Mouse (Mus musculus): ENCODE results near the gene Wdr54. TPM values are rescaled to one million over a fixed set of nuclear protein-coding genes. Genes with fewer than 3 reads are reported as not detected.

Wdr54 gene
- polyA plus RNA-seq, 1 experiment from 2014 or later, result 7.0 TPM

Other genes with a start within 250 kb of the Wdr54 start
- gene Sema4f, start 216.6 kb downstream of the Wdr54 start, polyA plus RNA-seq (2014; fragmentation: Nextera tagmentation; extraction: Ambion mirVana), result 2.1 and 3.5 TPM in 2 replicates
- gene M1ap, start 209.5 kb downstream of the Wdr54 start, polyA plus RNA-seq (2014; fragmentation: Nextera tagmentation; extraction: Ambion mirVana), result 0.28 and 0.65 TPM in 2 replicates
- 6.7 and 8.7 TPM in 2 replicates for gene Dok1, start 122.9 kb downstream of the Wdr54 start, polyA plus RNA-seq (2014; fragmentation: Nextera tagmentation; extraction: Ambion mirVana)
- gene Loxl3, start 122.2 kb downstream of the Wdr54 start, polyA plus RNA-seq (2014; fragmentation: Nextera tagmentation; extraction: Ambion mirVana), result 19.7 and 21.4 TPM in 2 replicates
- gene Aup1, start 101.9 kb downstream of the Wdr54 start, polyA plus RNA-seq (2014; fragmentation: Nextera tagmentation; extraction: Ambion mirVana), result 118 and 121 TPM in 2 replicates
- gene Htra2, start 101.1 kb downstream of the Wdr54 start, polyA plus RNA-seq (2014; fragmentation: Nextera tagmentation; extraction: Ambion mirVana), result 43.0 and 46.3 TPM in 2 replicates
- 0.65 and 0.67 TPM in 2 replicates for gene Dqx1, start 98.6 kb downstream of the Wdr54 start, polyA plus RNA-seq (2014; fragmentation: Nextera tagmentation; extraction: Ambion mirVana)
- 2.9 and 3.4 TPM in 2 replicates for gene Tlx2, start 86.1 kb downstream of the Wdr54 start, polyA plus RNA-seq (2014; fragmentation: Nextera tagmentation; extraction: Ambion mirVana)
- gene Pcgf1, start 78.5 kb downstream of the Wdr54 start, polyA plus RNA-seq (2014; fragmentation: Nextera tagmentation; extraction: Ambion mirVana), result 22.6 and 25.8 TPM in 2 replicates
- gene Lbx2, start 70.0 kb downstream of the Wdr54 start, polyA plus RNA-seq (2014; fragmentation: Nextera tagmentation; extraction: Ambion mirVana), result 0.71 and 0.87 TPM in 2 replicates
- gene Ccdc142, start 54.8 kb downstream of the Wdr54 start, polyA plus RNA-seq (2014; fragmentation: Nextera tagmentation; extraction: Ambion mirVana), result 1.3 and 3.4 TPM in 2 replicates
- 2.1 TPM in 2 replicates for gene Gm42688, start 54.8 kb downstream of the Wdr54 start, polyA plus RNA-seq (2014; fragmentation: Nextera tagmentation; extraction: Ambion mirVana)
- gene Mrpl53, start 47.4 kb downstream of the Wdr54 start, polyA plus RNA-seq (2014; fragmentation: Nextera tagmentation; extraction: Ambion mirVana), result 136 and 145 TPM in 2 replicates
- 48.7 and 49.3 TPM in 2 replicates for gene Mogs, start 40.9 kb downstream of the Wdr54 start, polyA plus RNA-seq (2014; fragmentation: Nextera tagmentation; extraction: Ambion mirVana)
- gene Wbp1, start 34.8 kb downstream of the Wdr54 start, polyA plus RNA-seq (2014; fragmentation: Nextera tagmentation; extraction: Ambion mirVana), result 61.8 and 82.1 TPM in 2 replicates
- 13.6 and 14.1 TPM in 2 replicates for gene Ino80b, start 31.0 kb downstream of the Wdr54 start, polyA plus RNA-seq (2014; fragmentation: Nextera tagmentation; extraction: Ambion mirVana)
- 25.8 and 30.4 TPM in 2 replicates for gene Rtkn, start 20.9 kb downstream of the Wdr54 start, polyA plus RNA-seq (2014; fragmentation: Nextera tagmentation; extraction: Ambion mirVana)
- 3.1 and 6.3 TPM in 2 replicates for gene 1700003E16Rik, start within 50 bp of the Wdr54 start, polyA plus RNA-seq (2014; fragmentation: Nextera tagmentation; extraction: Ambion mirVana)
- gene Dctn1, start 9.5 kb upstream of the Wdr54 start, polyA plus RNA-seq (2014; fragmentation: Nextera tagmentation; extraction: Ambion mirVana), result 84.5 and 101 TPM in 2 replicates
- gene Slc4a5, start 63.4 kb upstream of the Wdr54 start, polyA plus RNA-seq (2014; fragmentation: Nextera tagmentation; extraction: Ambion mirVana), result 0.47 and 0.57 TPM in 2 replicates
- gene Mthfd2, start 169.5 kb upstream of the Wdr54 start, polyA plus RNA-seq (2014; fragmentation: Nextera tagmentation; extraction: Ambion mirVana), result 34.6 and 40.8 TPM in 2 replicates
- 80.3 and 80.7 TPM in 2 replicates for gene Mob1a, start 169.6 kb upstream of the Wdr54 start, polyA plus RNA-seq (2014; fragmentation: Nextera tagmentation; extraction: Ambion mirVana)
- gene Bola3, start 192.8 kb upstream of the Wdr54 start, polyA plus RNA-seq (2014; fragmentation: Nextera tagmentation; extraction: Ambion mirVana), result 135 and 154 TPM in 2 replicates

All from embryonic facial prominence, embryonic 14.5 days (tissue).